Mouse (Mus musculus) liver, embryonic 13.5 days (tissue): ENCODE data around the gene Nebl. TPM values are rescaled to one million over a fixed set of nuclear protein-coding genes. Genes with fewer than 3 reads are reported as not detected.

Experiments
- ATAC-seq: fragments of 200-750 bp; cut with Nextera tagmentation; 2 replicates; pipeline ENCODE4 v1.8.0; 2017; ENCODE audit warnings: low read depth, mild to moderate bottlenecking, moderate number of reproducible peaks, moderate library complexity
- DNase-seq: peaks from one replicate; pipeline ENCODE4 v3.0.0; 2022
- H3K27ac ChIP-seq: fragments of 300-500 bp; sonication (generic); 2 replicates; pipeline ENCODE4 v1.5.1; 2015; ENCODE audit warnings: moderate library complexity, mild to moderate bottlenecking, inconsistent platforms
- H3K27me3 ChIP-seq: fragments of 300-500 bp; sonication (generic); 2 replicates; pipeline ENCODE4 v1.6.1; 2015; ENCODE audit warnings: mild to moderate bottlenecking, inconsistent platforms
- H3K36me3 ChIP-seq: fragments of 300-500 bp; sonication (generic); 2 replicates; pipeline ENCODE4 v1.6.1; 2015; ENCODE audit warnings: mild to moderate bottlenecking, inconsistent platforms
- H3K4me1 ChIP-seq: fragments of 300-500 bp; sonication (generic); replicated peaks from 2 replicates; pipeline ENCODE4 v1.6.1; 2015; ENCODE audit warnings: inconsistent platforms
- H3K4me2 ChIP-seq: fragments of 300-500 bp; sonication (generic); 2 replicates; pipeline ENCODE4 v1.6.1; 2015; ENCODE audit warnings: inconsistent platforms, mild to moderate bottlenecking, moderate library complexity
- H3K4me3 ChIP-seq: fragments of 300-500 bp; sonication (generic); replicated peaks from 2 replicates; pipeline ENCODE4 v1.5.1; 2015; ENCODE audit warnings: mild to moderate bottlenecking, inconsistent platforms
- H3K9ac ChIP-seq: fragments of 300-500 bp; sonication (generic); 2 replicates; pipeline ENCODE4 v1.6.1; 2015; ENCODE audit warnings: mild to moderate bottlenecking, inconsistent platforms
- H3K9me3 ChIP-seq: fragments of 300-500 bp; sonication (generic); replicated peaks from 2 replicates; pipeline ENCODE4 v1.6.1; 2016; ENCODE audit warnings: inconsistent platforms
- WGBS: fragments of 180-500 bp; shearing (Covaris S2); methylation state at CpG from one replicate; pipeline ENCODE4 v1.1.7; 2015; ENCODE audit not compliant: insufficient replicate concordance; 5-methylcytosine and 5-hydroxymethylcytosine counted together
- polyA plus RNA-seq: library from polyadenylated mRNA; unstranded; fragments of >200 nt; fragmentation: Nextera tagmentation; extraction: Ambion mirVana; gene quantifications from 2 replicates; pipeline ENCODE4 v1.2.1, GENCODE M21; 2015

The Nebl gene
- polyA plus RNA-seq, 1 experiment from 2014 or later: 0.33 TPM

- WGBS: 47% methylated on average over 10 of the region's 10 CpGs
- H3K27ac ChIP-seq: no peak overlapping the region
- no peaks in the 10 kb centered on the region for H3K27me3 ChIP-seq
- no peaks in the 10 kb centered on the region for H3K36me3 ChIP-seq
- H3K4me2 ChIP-seq: no peak overlapping the region
- no peak overlapping the region for H3K9ac ChIP-seq
- ATAC-seq (no peak), DNase-seq (no peak)
- H3K9me3 ChIP-seq: no peaks in the 10 kb centered on the region
- no peaks in the 10 kb centered on the region for H3K4me1 ChIP-seq
- no peak overlapping the region for H3K4me3 ChIP-seq
Observed at GRCm38 (mm10) chr2:17669953-17670352, 61.3 kb downstream of the Nebl start.

GRCm38 (mm10) chr2:17669000-17669399 lies 62.3 kb downstream of the Nebl start:
- no peak for ATAC-seq

DNA sequence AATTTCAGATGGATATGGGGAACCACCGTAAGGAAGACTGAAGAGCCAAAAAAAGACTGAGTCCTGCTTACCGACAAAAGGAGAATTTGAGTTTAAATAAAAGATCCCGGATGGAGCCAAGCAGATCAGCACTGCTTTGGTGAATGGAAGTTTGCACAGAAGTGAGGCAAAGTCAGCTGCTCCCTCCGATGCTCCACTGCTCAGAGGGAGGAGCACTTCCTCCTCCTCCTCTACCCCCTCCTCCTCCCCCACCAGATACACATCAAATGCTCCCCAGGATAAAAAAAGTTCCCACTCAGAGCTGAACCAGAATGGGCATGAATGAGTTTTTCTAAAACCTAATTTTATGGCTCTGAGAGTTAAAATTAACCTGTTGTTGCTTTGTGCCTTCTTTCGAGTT lies 73.1 kb downstream of the Nebl start:
- no peaks in the 10 kb centered on the region for H3K4me1 ChIP-seq
- DNase-seq: no peak
- no peak overlapping the region for H3K9ac ChIP-seq
- no peak overlapping the region for H3K27ac ChIP-seq
- no peak for ATAC-seq
- H3K9me3 ChIP-seq: no peaks in the 10 kb centered on the region
- H3K36me3 ChIP-seq: no peaks in the 10 kb centered on the region
- no peak overlapping the region for H3K4me3 ChIP-seq
- no peak overlapping the region for H3K4me2 ChIP-seq
- H3K27me3 ChIP-seq: no peaks in the 10 kb centered on the region
- WGBS: 62% methylated on average over 5 of the region's 5 CpGs

More at GRCm38 (mm10) chr2:17669000-17669399, 62.3 kb downstream of the Nebl start:
- Histone ChIP-seq H3K4me1 (no peaks in the 10 kb centered on the region), H3K36me3 (no peaks in the 10 kb centered on the region), H3K9ac (no peak overlapping the region), H3K4me3 (no peak overlapping the region), H3K27me3 (no peaks in the 10 kb centered on the region), H3K27ac (no peak overlapping the region), H3K9me3 (no peaks in the 10 kb centered on the region), H3K4me2 (no peak overlapping the region)
- DNase-seq: no peak
- 35% methylated on average over 2 of the region's 2 CpGs for WGBS

DNA sequence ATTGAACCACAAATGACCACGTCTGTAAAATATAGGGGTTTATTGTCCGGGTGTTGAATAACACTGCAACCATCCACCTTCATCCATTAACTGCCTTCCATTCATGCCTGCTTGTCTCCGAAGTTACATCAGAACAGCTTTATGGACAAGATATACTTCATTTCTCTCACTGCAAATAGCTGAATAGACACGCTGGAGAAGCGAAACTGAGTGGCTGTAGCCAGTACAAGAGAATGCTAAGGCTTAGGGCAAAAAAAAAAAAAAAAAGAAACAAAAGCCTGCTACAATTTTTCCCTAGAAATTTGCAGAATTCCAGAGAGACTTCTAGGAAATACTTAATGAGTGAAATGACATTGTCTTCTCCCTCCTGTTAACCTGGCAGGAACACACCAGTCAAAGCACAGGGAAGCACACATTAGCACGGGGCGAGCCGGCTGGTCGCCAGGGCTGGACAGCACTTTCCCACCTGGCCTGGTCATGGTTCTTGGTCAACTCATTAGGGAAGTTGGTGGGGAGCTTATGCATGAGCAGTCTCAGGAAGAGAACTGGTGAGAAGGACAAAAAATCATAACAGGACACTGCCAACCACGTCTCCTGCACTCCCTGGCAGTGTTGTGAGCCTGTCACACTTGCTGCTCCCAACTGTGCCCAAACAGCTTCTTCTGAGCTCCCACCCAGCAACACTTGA lies 81.0 kb downstream of the Nebl start:
- H3K27ac ChIP-seq: no peak overlapping the region
- H3K36me3 ChIP-seq: no peaks in the 10 kb centered on the region
- WGBS: 65% methylated on average over 10 of the region's 10 CpGs
- H3K4me1 ChIP-seq: no peaks in the 10 kb centered on the region
- H3K4me3 ChIP-seq: no peak overlapping the region
- no peaks in the 10 kb centered on the region for H3K9me3 ChIP-seq
- no peak overlapping the region for H3K4me2 ChIP-seq
- ATAC-seq (no peak), DNase-seq (no peak)
- no peak overlapping the region for H3K9ac ChIP-seq
- no peaks in the 10 kb centered on the region for H3K27me3 ChIP-seq

GRCm38 (mm10) chr2:17649728-17650127 lies 81.5 kb downstream of the Nebl start:
- no peak for DNase-seq
- Histone ChIP-seq H3K9me3 (no peaks in the 10 kb centered on the region), H3K4me3 (no peak overlapping the region), H3K36me3 (no peaks in the 10 kb centered on the region), H3K4me1 (no peaks in the 10 kb centered on the region), H3K27me3 (no peaks in the 10 kb centered on the region), H3K9ac (no peak overlapping the region), H3K27ac (no peak overlapping the region), H3K4me2 (no peak overlapping the region)
- no peak for ATAC-seq
- WGBS: 38% methylated on average over 3 of the region's 3 CpGs

GRCm38 (mm10) chr2:17644282-17645262 lies 86.7 kb downstream of the Nebl start:
- H3K36me3 ChIP-seq: no peaks in the 10 kb centered on the region
- no peak overlapping the region for H3K4me2 ChIP-seq
- no peaks in the 10 kb centered on the region for H3K27me3 ChIP-seq
- no peaks in the 10 kb centered on the region for H3K9me3 ChIP-seq
- 19% methylated on average over 3 of the region's 3 CpGs for WGBS
- H3K4me1 ChIP-seq: no peaks in the 10 kb centered on the region
- H3K27ac ChIP-seq: no peak overlapping the region
- ATAC-seq (no peak), DNase-seq (no peak)
- no peak overlapping the region for H3K9ac ChIP-seq
- no peak overlapping the region for H3K4me3 ChIP-seq

GRCm38 (mm10) chr2:17643869-17644268 lies 87.4 kb downstream of the Nebl start:
- H3K9me3 ChIP-seq: no peaks in the 10 kb centered on the region
- DNase-seq (no peak), ATAC-seq (no peak)
- no peak overlapping the region for H3K27ac ChIP-seq
- no peak overlapping the region for H3K9ac ChIP-seq
- no peaks in the 10 kb centered on the region for H3K36me3 ChIP-seq
- no peak overlapping the region for H3K4me2 ChIP-seq
- 52% methylated on average over 7 of the region's 7 CpGs for WGBS
- H3K27me3 ChIP-seq: no peaks in the 10 kb centered on the region
- no peaks in the 10 kb centered on the region for H3K4me1 ChIP-seq
- no peak overlapping the region for H3K4me3 ChIP-seq

DNA sequence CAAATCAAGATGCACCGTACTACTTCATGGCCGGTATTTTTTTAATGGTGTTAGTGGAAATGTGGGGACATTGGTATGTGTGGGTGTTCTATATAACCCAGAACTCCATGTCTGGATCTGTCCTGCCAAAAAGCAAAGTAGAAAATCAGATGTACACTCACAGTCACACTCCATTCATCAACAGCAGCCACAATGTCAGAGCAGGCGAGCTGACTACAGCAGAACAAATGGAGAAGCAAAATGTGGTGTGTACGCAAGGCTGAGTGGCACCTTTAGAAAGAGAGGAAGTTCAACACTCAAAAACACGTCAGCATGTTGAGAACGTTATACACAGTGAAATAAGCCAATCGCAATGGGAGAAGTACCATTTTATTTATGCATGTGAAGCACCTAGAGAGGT lies 88.5 kb downstream of the Nebl start:
- 50% methylated on average over 7 of the region's 7 CpGs for WGBS
- Histone ChIP-seq H3K27ac (no peak overlapping the region), H3K4me3 (no peak overlapping the region), H3K9ac (no peak overlapping the region), H3K4me1 (no peaks in the 10 kb centered on the region), H3K9me3 (no peaks in the 10 kb centered on the region), H3K4me2 (no peak overlapping the region), H3K36me3 (no peaks in the 10 kb centered on the region), H3K27me3 (no peaks in the 10 kb centered on the region)
- ATAC-seq: no peak
- no peak for DNase-seq

GRCm38 (mm10) chr2:17640861-17641260 lies 90.4 kb downstream of the Nebl start:
- H3K27ac ChIP-seq: no peak overlapping the region
- WGBS: 74% methylated on average over 4 of the region's 4 CpGs
- no peaks in the 10 kb centered on the region for H3K27me3 ChIP-seq

DNA sequence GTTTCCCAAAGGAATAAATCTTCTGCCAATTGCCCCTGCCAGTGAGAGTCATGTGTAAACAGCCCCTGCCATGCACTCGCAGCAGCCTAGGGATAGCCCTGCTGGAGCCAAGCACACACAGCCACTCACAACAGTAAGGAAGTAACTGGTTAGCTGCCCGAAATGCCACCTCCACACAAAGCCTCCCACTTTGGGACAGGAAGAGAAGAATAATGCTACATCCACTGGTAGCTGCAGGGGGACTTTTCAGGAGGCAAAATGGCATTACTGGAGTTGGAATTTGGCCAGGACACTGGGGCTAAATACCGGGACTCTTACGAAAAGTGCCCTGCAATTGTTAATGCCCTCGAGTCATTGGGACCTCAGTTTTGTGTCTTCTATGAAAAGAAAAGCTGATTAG lies 92.6 kb downstream of the Nebl start:
- Histone ChIP-seq H3K4me1 (no peaks in the 10 kb centered on the region), H3K9ac (no peak overlapping the region), H3K4me3 (no peak overlapping the region), H3K36me3 (no peaks in the 10 kb centered on the region), H3K4me2 (no peak overlapping the region), H3K27me3 (no peaks in the 10 kb centered on the region), H3K27ac (no peak overlapping the region), H3K9me3 (no peaks in the 10 kb centered on the region)
- WGBS: 52% methylated on average over 5 of the region's 5 CpGs
- no peak for DNase-seq
- ATAC-seq: no peak

More at GRCm38 (mm10) chr2:17640861-17641260, 90.4 kb downstream of the Nebl start:
- DNase-seq: no peak
- no peak overlapping the region for H3K4me3 ChIP-seq
- H3K36me3 ChIP-seq: no peaks in the 10 kb centered on the region
- H3K4me1 ChIP-seq: no peaks in the 10 kb centered on the region
- no peaks in the 10 kb centered on the region for H3K9me3 ChIP-seq
- no peak overlapping the region for H3K9ac ChIP-seq
- ATAC-seq: no peak
- H3K4me2 ChIP-seq: no peak overlapping the region

GRCm38 (mm10) chr2:17623931-17624330 lies 107.3 kb downstream of the Nebl start:
- Histone ChIP-seq H3K27me3 (no peaks in the 10 kb centered on the region), H3K4me2 (no peak overlapping the region), H3K9me3 (no peaks in the 10 kb centered on the region), H3K36me3 (no peaks in the 10 kb centered on the region), H3K4me3 (no peak overlapping the region), H3K4me1 (no peaks in the 10 kb centered on the region), H3K27ac (no peak overlapping the region), H3K9ac (no peak overlapping the region)
- WGBS: 37% methylated on average over 3 of the region's 3 CpGs
- no peak for DNase-seq
- ATAC-seq: no peak
